ENCODE assay signal across 1 mouse cellular context in the genomic region with DNA sequence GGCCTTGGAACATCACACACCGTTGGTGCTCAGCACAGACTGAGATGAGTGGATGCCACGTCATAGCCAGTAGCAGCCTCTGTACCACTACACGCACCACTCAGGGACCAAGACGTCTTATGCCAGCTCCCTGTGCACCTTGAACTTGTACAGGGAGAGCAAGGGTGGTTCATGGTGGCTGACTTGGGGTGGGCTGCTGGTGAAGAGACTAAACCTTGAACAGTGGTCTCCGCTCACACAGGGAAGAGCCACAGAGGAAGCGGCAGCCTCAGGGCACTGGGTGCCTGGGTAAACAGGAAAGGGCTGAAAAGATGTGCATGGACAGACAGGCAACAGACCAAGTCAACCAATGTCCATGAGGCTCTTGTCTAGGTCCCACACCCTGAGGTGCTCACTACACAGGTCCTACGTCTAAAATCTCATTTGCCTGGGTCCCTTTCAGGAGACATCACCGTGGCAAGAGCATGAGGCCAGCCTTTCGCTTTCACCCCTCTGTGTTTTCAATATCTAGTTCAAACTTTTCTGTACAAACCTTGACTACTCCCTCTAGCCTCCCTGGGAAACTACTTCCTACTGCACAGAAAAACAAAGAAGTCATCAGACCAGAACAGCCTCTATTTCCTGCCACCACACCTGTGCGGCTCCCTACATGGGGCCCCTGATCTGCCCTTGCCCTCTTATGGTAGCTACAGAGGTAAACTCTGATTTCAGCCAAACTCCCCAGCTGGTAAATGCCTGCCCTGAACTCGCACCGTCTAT.
TF ChIP-seq lines count a peak whose summit lies in the region.

No protein-coding gene starts in this region.

TF ChIP-seq in CH12.LX, 34 proteins besides CTCF, POLR2A, EP300 and RAD21 (continued from another document):
- peak; percentile 6; the same call in 1 of the 2 replicates for TF ChIP-seq MAX (IDR thresholded peaks at IDR 0.05; ENCODE audit: low read length)
